Mouse (Mus musculus) lung, postnatal 0 days (tissue): ENCODE measurements around the gene Gm20388. TPM values are rescaled to one million over a fixed set of nuclear protein-coding genes. Genes with fewer than 3 reads are reported as not detected.
A peak's percentile ranks its signal among the peaks of the same experiment; 100 is the strongest.

Experiments used
- ATAC-seq: fragments of 200-750 bp; cut with Nextera tagmentation; 2 replicates; pipeline ENCODE4 v1.8.0; 2017; ENCODE audit warnings: moderate library complexity
- DNase-seq: peaks from one replicate; pipeline ENCODE4 v3.0.0-alpha.2; 2016; ENCODE audit warnings: low spot score
- H3K27ac ChIP-seq: fragments of 300-500 bp; sonication (generic); 2 replicates; pipeline ENCODE4 v1.5.1; 2014; ENCODE audit warnings: antibody characterized with exemption, mild to moderate bottlenecking, low read length, mixed read lengths
- H3K27me3 ChIP-seq: fragments of 300-500 bp; sonication (generic); replicated peaks from 2 replicates; pipeline ENCODE4 v1.6.1; 2014; ENCODE audit warnings: low read length, mixed read lengths; ENCODE audit not compliant: insufficient read depth
- H3K36me3 ChIP-seq: fragments of 300-500 bp; sonication (generic); 2 replicates; pipeline ENCODE4 v1.6.1; 2014; ENCODE audit warnings: low read length, mixed read lengths; ENCODE audit not compliant: insufficient read depth
- H3K4me1 ChIP-seq: fragments of 300-500 bp; sonication (generic); 2 replicates; pipeline ENCODE4 v1.6.1; 2014; ENCODE audit warnings: antibody characterized with exemption, low read depth, low read length, mixed read lengths; ENCODE audit not compliant: insufficient read depth
- H3K4me2 ChIP-seq: fragments of 300-500 bp; sonication (generic); replicated peaks from 2 replicates; pipeline ENCODE4 v1.6.1; 2014; ENCODE audit warnings: low read depth, mild to moderate bottlenecking, low read length, moderate library complexity, mixed read lengths
- H3K4me3 ChIP-seq: fragments of 300-500 bp; sonication (generic); 2 replicates; pipeline ENCODE4 v1.5.1; 2014; ENCODE audit warnings: low read depth, low read length
- H3K9ac ChIP-seq: fragments of 300-500 bp; sonication (generic); replicated peaks from 2 replicates; pipeline ENCODE4 v1.6.1; 2014; ENCODE audit warnings: low read depth, mild to moderate bottlenecking
- H3K9me3 ChIP-seq: fragments of 300-500 bp; sonication (generic); 2 replicates; pipeline ENCODE4 v1.6.1; 2016; ENCODE audit warnings: low read length, mixed read lengths
- CTCF ChIP-seq: IDR thresholded peaks from 2 replicates; pipeline ENCODE4 v1.5.1; 2016; ENCODE audit warnings: antibody characterized with exemption, mild to moderate bottlenecking
- EP300 ChIP-seq: IDR thresholded peaks from 2 replicates; pipeline ENCODE4 v1.6.1; 2016; ENCODE audit warnings: antibody characterized with exemption, mild to moderate bottlenecking, control low read depth
- WGBS: fragments of 180-500 bp; shearing (Covaris S2); extraction: QIAGEN DNeasy Blood & Tissue Kit; methylation state at CpG from one replicate; pipeline ENCODE4 v1.1.7; 2014; 5-methylcytosine and 5-hydroxymethylcytosine counted together
- polyA plus RNA-seq: library from polyadenylated mRNA; unstranded; fragments of >200 nt; fragmentation: Nextera tagmentation; extraction: Ambion mirVana; gene quantifications from 2 replicates; pipeline ENCODE4 v1.2.1, GENCODE M21; 2015

Gene Gm20388
- polyA plus RNA-seq, 1 experiment from 2014 or later = not detected

GRCm38 (mm10) chr8:122678061-122678895 is 2767.6 kb downstream of the Gm20388 start:
- Histone ChIP-seq H3K27me3 (peaks cover 22% of the 10 kb centered on the region; the same call in 1 of the 2 replicates), H3K4me2 (peak overlapping the region; percentile 97), H3K9ac (peak overlapping the region; percentile 65), H3K4me1 (0 out of 2 replicates have a peak, but pooled peaks cover 3% of the 10 kb centered on the region), H3K9me3 (no peaks in the 10 kb centered on the region), H3K4me3 (peak overlapping the region; percentile 81), H3K36me3 (no peaks in the 10 kb centered on the region), H3K27ac (peak overlapping the region; percentile 94)
- DNase-seq (peak; percentile 51), ATAC-seq (peak; percentile 78)
- TF ChIP-seq EP300 = no peak
- peak; percentile 90 for TF ChIP-seq CTCF
- 5% methylated on average over 15 of the region's 127 CpGs for WGBS

GRCm38 (mm10) chr8:122678896-122679210 is 2768.2 kb downstream of the Gm20388 start:
- Histone ChIP-seq H3K27ac (peak overlapping the region; percentile 94), H3K4me2 (peak overlapping the region; percentile 97), H3K4me3 (peak overlapping the region; percentile 81), H3K27me3 (peaks cover 22% of the 10 kb centered on the region; the same call in 1 of the 2 replicates), H3K36me3 (no peaks in the 10 kb centered on the region), H3K9me3 (no peaks in the 10 kb centered on the region), H3K4me1 (0 out of 2 replicates have a peak, but pooled peaks cover 3% of the 10 kb centered on the region), H3K9ac (peak overlapping the region; percentile 65; the same call in 1 of the 2 replicates)
- ATAC-seq = peak; percentile 18
- WGBS = 4% methylated on average over 14 of the region's 14 CpGs
- TF ChIP-seq EP300 (0 out of 2 replicates have a peak, but pooled peaks have one; percentile 21), CTCF (no peak)
- peak; percentile 74 for DNase-seq

DNA sequence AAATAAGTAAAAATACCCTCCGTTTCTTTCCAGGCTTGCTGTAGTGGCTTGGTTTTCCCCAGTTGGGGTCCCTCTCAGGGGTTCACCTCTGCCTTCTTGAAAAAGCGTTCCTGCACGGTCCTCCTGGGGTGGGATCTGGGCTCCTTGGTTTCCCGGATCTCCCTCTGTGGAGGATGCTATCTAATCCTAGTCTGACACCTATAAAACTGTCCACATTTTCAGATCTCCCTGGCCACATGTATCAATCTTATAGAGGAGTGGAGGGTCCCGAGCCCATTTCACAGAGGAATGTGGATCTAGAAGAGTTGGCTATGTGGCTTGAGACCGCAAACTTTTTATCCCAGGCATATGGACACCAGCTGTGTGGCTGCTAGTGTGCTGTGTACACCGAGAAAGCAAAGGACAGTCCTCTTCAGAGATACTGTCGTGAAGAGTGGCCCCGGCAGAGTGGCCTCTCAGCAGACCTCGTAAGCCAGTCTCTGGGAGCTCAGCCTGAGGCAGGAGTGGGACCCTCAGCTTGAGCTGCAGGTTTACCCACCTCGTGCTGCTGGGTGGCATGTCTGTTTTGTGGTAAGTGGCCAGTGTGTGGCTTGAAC is 2768.8 kb downstream of the Gm20388 start:
- H3K4me3 ChIP-seq = peak overlapping the region; percentile 81
- WGBS = 24% methylated on average over 11 of the region's 11 CpGs
- H3K4me2 ChIP-seq = peak overlapping the region; percentile 97
- 0 out of 2 replicates have a peak, but pooled peaks cover 3% of the 10 kb centered on the region for H3K4me1 ChIP-seq
- TF ChIP-seq EP300 (no peak), CTCF (no peak)
- no peak overlapping the region for H3K27ac ChIP-seq
- H3K9me3 ChIP-seq = no peaks in the 10 kb centered on the region
- H3K36me3 ChIP-seq = no peaks in the 10 kb centered on the region
- DNase-seq (no peak), ATAC-seq (no peak)
- H3K9ac ChIP-seq = no peak overlapping the region
- H3K27me3 ChIP-seq = peaks cover 18% of the 10 kb centered on the region; the same call in 1 of the 2 replicates

DNA sequence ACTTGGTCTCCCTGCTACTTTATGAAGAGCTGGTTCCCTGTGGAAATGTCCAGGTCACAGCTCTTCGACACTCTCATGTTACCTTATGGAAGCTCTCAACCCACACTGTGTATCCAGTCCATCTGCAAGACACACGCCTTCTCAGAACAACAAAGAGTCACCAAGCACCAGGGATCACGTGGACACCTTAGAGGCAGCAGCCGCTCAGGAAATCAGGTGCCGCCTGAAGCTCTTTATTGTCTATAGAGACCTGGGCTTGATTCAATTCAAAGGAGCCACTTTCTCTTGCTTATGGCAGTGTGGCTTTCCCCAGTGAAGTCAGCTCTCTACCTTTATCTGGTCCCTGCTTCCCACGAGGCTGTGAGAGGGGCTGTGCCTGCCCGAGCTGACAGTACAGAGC is 2769.5 kb downstream of the Gm20388 start:
- H3K9me3 ChIP-seq = no peaks in the 10 kb centered on the region
- DNase-seq = no peak
- H3K4me2 ChIP-seq = no peak overlapping the region
- no peaks in the 10 kb centered on the region for H3K36me3 ChIP-seq
- ATAC-seq = no peak
- H3K4me1 ChIP-seq = 0 out of 2 replicates have a peak, but pooled peaks cover 3% of the 10 kb centered on the region
- H3K27me3 ChIP-seq = peaks cover 15% of the 10 kb centered on the region; the same call in 1 of the 2 replicates
- H3K27ac ChIP-seq = no peak overlapping the region
- no peak for TF ChIP-seq CTCF
- TF ChIP-seq EP300 = no peak
- no peak overlapping the region for H3K9ac ChIP-seq
- H3K4me3 ChIP-seq = no peak overlapping the region
- 35% methylated on average over 7 of the region's 7 CpGs for WGBS

GRCm38 (mm10) chr8:122682820-122683219 is 2772.2 kb downstream of the Gm20388 start:
- WGBS = 85% methylated on average over 11 of the region's 11 CpGs

More at GRCm38 (mm10) chr8:122682820-122683219, 2772.2 kb downstream of the Gm20388 start:
- H3K9me3 ChIP-seq = no peaks in the 10 kb centered on the region
- no peak overlapping the region for H3K9ac ChIP-seq
- no peak overlapping the region for H3K4me2 ChIP-seq
- ATAC-seq = no peak
- H3K27me3 ChIP-seq = peaks cover 28% of the 10 kb centered on the region
- TF ChIP-seq CTCF = no peak
- no peak for TF ChIP-seq EP300
- no peaks in the 10 kb centered on the region for H3K36me3 ChIP-seq
- H3K4me3 ChIP-seq = no peak overlapping the region
- no peak overlapping the region for H3K27ac ChIP-seq
- 0 out of 2 replicates have a peak, but pooled peaks cover 3% of the 10 kb centered on the region for H3K4me1 ChIP-seq
- DNase-seq = no peak
